Mouse (Mus musculus): ENCODE data around the gene Msi1. TPM values are rescaled to one million over a fixed set of nuclear protein-coding genes. Genes with fewer than 3 reads are reported as not detected.

Msi1 gene
- polyA plus RNA-seq, 1 experiment from 2014 or later, result 60.3 TPM

GRCm38 (mm10) chr5:115476107-115476727 is 46.8 kb downstream of the Msi1 start:
- peak overlapping the region; percentile 53 for H3K4me2 ChIP-seq
- H3K27me3 ChIP-seq, result no peaks in the 10 kb centered on the region
- H3K9ac ChIP-seq, result 0 out of 2 replicates have a peak overlapping the region, but pooled peaks have one; percentile 15
- H3K9me3 ChIP-seq, result no peaks in the 10 kb centered on the region
- H3K4me1 ChIP-seq (replicated peaks), result peaks cover 7% of the 10 kb centered on the region
- peak; percentile 37 for ATAC-seq (ENCODE audit: low FRiP score, low read depth)
- peaks cover 10% of the 10 kb centered on the region; the same call in 1 of the 2 replicates for H3K36me3 ChIP-seq
- peak overlapping the region; percentile 34 for H3K4me3 ChIP-seq
- 36% methylated on average over 12 of the region's 12 CpGs for WGBS
- H3K27ac ChIP-seq (replicated peaks), result peak overlapping the region; percentile 6; the same call in 1 of the 2 replicates

- H3K9ac ChIP-seq, result no peak overlapping the region
- WGBS, result 39% methylated on average over 15 of the region's 15 CpGs
- no peak overlapping the region for H3K27ac ChIP-seq (replicated peaks)
- H3K4me1 ChIP-seq (replicated peaks), result peaks cover 26% of the 10 kb centered on the region
- no peak overlapping the region for H3K4me3 ChIP-seq
- ATAC-seq (ENCODE audit: low FRiP score, low read depth), result no peak
- peaks cover 10% of the 10 kb centered on the region; the same call in 1 of the 2 replicates for H3K36me3 ChIP-seq
- H3K9me3 ChIP-seq, result no peaks in the 10 kb centered on the region
- no peak overlapping the region for H3K4me2 ChIP-seq
- no peaks in the 10 kb centered on the region for H3K27me3 ChIP-seq
Observed at GRCm38 (mm10) chr5:115479561-115479960, 50.2 kb downstream of the Msi1 start.

- Histone ChIP-seq H3K4me2 (peak overlapping the region; percentile 45), H3K4me1 (replicated peaks) (peaks cover 32% of the 10 kb centered on the region), H3K27me3 (no peaks in the 10 kb centered on the region), H3K9ac (no peak overlapping the region), H3K9me3 (no peaks in the 10 kb centered on the region), H3K27ac (replicated peaks) (no peak overlapping the region), H3K4me3 (peak overlapping the region; percentile 14), H3K36me3 (peaks cover 10% of the 10 kb centered on the region; the same call in 1 of the 2 replicates)
- ATAC-seq (ENCODE audit: low FRiP score, low read depth), result no peak
- WGBS, result 16% methylated on average over 27 of the region's 27 CpGs
Observed at GRCm38 (mm10) chr5:115480101-115480500, 50.7 kb downstream of the Msi1 start.

- 28% methylated on average over 38 of the region's 38 CpGs for WGBS
- Histone ChIP-seq H3K27ac (replicated peaks) (no peak overlapping the region), H3K9ac (peak overlapping the region; percentile 20; the same call in 1 of the 2 replicates), H3K4me3 (peak overlapping the region; percentile 16), H3K27me3 (no peaks in the 10 kb centered on the region), H3K4me2 (peak overlapping the region; percentile 45), H3K4me1 (replicated peaks) (peaks cover 29% of the 10 kb centered on the region), H3K36me3 (peaks cover 3% of the 10 kb centered on the region; the same call in 1 of the 2 replicates), H3K9me3 (no peaks in the 10 kb centered on the region)
- ATAC-seq (ENCODE audit: low FRiP score, low read depth), result no peak
Observed at GRCm38 (mm10) chr5:115482390-115483265, 53.2 kb downstream of the Msi1 start.

GRCm38 (mm10) chr5:115483385-115483784 is 54.0 kb downstream of the Msi1 start:
- no peak for ATAC-seq (ENCODE audit: low FRiP score, low read depth)
- no peak overlapping the region for H3K27ac ChIP-seq (replicated peaks)
- peaks cover 29% of the 10 kb centered on the region for H3K4me1 ChIP-seq (replicated peaks)
- H3K4me2 ChIP-seq, result peak overlapping the region; percentile 60
- no peaks in the 10 kb centered on the region for H3K27me3 ChIP-seq
- no peak overlapping the region for H3K4me3 ChIP-seq
- 36% methylated on average over 6 of the region's 6 CpGs for WGBS
- H3K9ac ChIP-seq, result no peak overlapping the region
- H3K36me3 ChIP-seq, result peaks cover 2% of the 10 kb centered on the region; the same call in 1 of the 2 replicates
- no peaks in the 10 kb centered on the region for H3K9me3 ChIP-seq

- no peaks in the 10 kb centered on the region for H3K9me3 ChIP-seq
- peaks cover 34% of the 10 kb centered on the region for H3K4me1 ChIP-seq (replicated peaks)
- H3K27me3 ChIP-seq, result no peaks in the 10 kb centered on the region
- 6% methylated on average over 30 of the region's 30 CpGs for WGBS
- peak within 1 kb of the TSS; percentile 65 for H3K9ac ChIP-seq
- peak within 1 kb of the TSS; percentile 60 for H3K4me2 ChIP-seq
- H3K27ac ChIP-seq (replicated peaks), result peak within 1 kb of the TSS; percentile 89
- H3K4me3 ChIP-seq, result peak within 1 kb of the TSS; percentile 44
- peak; percentile 88 for ATAC-seq (ENCODE audit: low FRiP score, low read depth)
- H3K36me3 ChIP-seq, result peaks cover 2% of the 10 kb centered on the region; the same call in 1 of the 2 replicates
Observed at GRCm38 (mm10) chr5:115483947-115484920, 54.8 kb downstream of the Msi1 start, which contains the start of gene Sirt4. Gene Sirt4, minus strand, starts transcription at chr5:115484725.

- Histone ChIP-seq H3K36me3 (no peaks in the 10 kb centered on the region), H3K9me3 (no peaks in the 10 kb centered on the region), H3K4me2 (peak overlapping the region; percentile 60), H3K27ac (replicated peaks) (peak overlapping the region; percentile 89), H3K27me3 (no peaks in the 10 kb centered on the region), H3K9ac (peak overlapping the region; percentile 65), H3K4me1 (replicated peaks) (peaks cover 34% of the 10 kb centered on the region), H3K4me3 (peak overlapping the region; percentile 44)
- no peak for ATAC-seq (ENCODE audit: low FRiP score, low read depth)
- WGBS, result 70% methylated on average over 5 of the region's 5 CpGs
Observed at GRCm38 (mm10) chr5:115484996-115485395, 55.6 kb downstream of the Msi1 start.

GRCm38 (mm10) chr5:115485489-115486205 is 56.2 kb downstream of the Msi1 start:
- H3K4me3 ChIP-seq, result no peak overlapping the region
- H3K36me3 ChIP-seq, result no peaks in the 10 kb centered on the region
- peaks cover 33% of the 10 kb centered on the region for H3K4me1 ChIP-seq (replicated peaks)
- WGBS, result 89% methylated on average over 18 of the region's 18 CpGs
- H3K4me2 ChIP-seq, result no peak overlapping the region
- H3K27me3 ChIP-seq, result no peaks in the 10 kb centered on the region
- H3K9me3 ChIP-seq, result no peaks in the 10 kb centered on the region
- H3K27ac ChIP-seq (replicated peaks), result no peak overlapping the region
- no peak overlapping the region for H3K9ac ChIP-seq
- no peak for ATAC-seq (ENCODE audit: low FRiP score, low read depth)

GRCm38 (mm10) chr5:115486726-115487125 is 57.3 kb downstream of the Msi1 start:
- H3K27ac ChIP-seq (replicated peaks), result no peak overlapping the region
- WGBS, result 49% methylated on average over 4 of the region's 4 CpGs
- no peak overlapping the region for H3K9ac ChIP-seq
- H3K4me2 ChIP-seq, result no peak overlapping the region
- no peaks in the 10 kb centered on the region for H3K27me3 ChIP-seq
- H3K9me3 ChIP-seq, result no peaks in the 10 kb centered on the region
- H3K4me3 ChIP-seq, result no peak overlapping the region
- no peaks in the 10 kb centered on the region for H3K36me3 ChIP-seq
- H3K4me1 ChIP-seq (replicated peaks), result peaks cover 42% of the 10 kb centered on the region
- no peak for ATAC-seq (ENCODE audit: low FRiP score, low read depth)

GRCm38 (mm10) chr5:115487353-115487752 is 58.0 kb downstream of the Msi1 start:
- Histone ChIP-seq H3K9ac (no peak overlapping the region), H3K9me3 (no peaks in the 10 kb centered on the region), H3K4me3 (no peak overlapping the region), H3K4me2 (no peak overlapping the region), H3K36me3 (no peaks in the 10 kb centered on the region), H3K27me3 (no peaks in the 10 kb centered on the region), H3K27ac (replicated peaks) (no peak overlapping the region), H3K4me1 (replicated peaks) (peaks cover 44% of the 10 kb centered on the region)
- WGBS, result 84% methylated on average over 8 of the region's 8 CpGs
- ATAC-seq (ENCODE audit: low FRiP score, low read depth), result no peak
